Mouse (Mus musculus) gastrocnemius, postnatal 10 days (tissue): ENCODE measurements around the gene Cntnap3. TPM values are rescaled to one million over a fixed set of nuclear protein-coding genes. Genes with fewer than 3 reads are reported as not detected.
"Not testable (repeated sequence)": the region's sequence is repeated elsewhere in the genome, so short reads cannot be mapped to it uniquely, and the experiment has no call there.

Experiments used
- DNase-seq: peaks from one replicate; pipeline ENCODE4 v3.0.0; 2021; ENCODE audit warnings: mixed read lengths
- long read RNA-seq, 2 experiments: library from polyadenylated mRNA; stranded (forward); transcript quantifications; one replicate each; pipeline ENCODE4 v2.0.0; 2021
- total RNA-seq, 2 experiments: library from RNA; stranded (reverse); gene quantifications; 2 replicates each; pipeline ENCODE4 v1.2.3; 2021

Gene Cntnap3
- under 1 TPM in 1 of 2 experiments, not detected in 1; 0.02 TPM for total RNA-seq
- long read RNA-seq, experiment 1: 0 reads
- long read RNA-seq, experiment 2: 0 reads

GRCm38 (mm10) chr13:64903585-64904208 lies at the start of gene Cntnap3:
Cntnap3 (minus strand) TSS chr13:64903955.
- no peak for DNase-seq

GRCm38 (mm10) chr13:64917191-64917590 lies 13.4 kb upstream of the Cntnap3 start, which contains the start of gene Spata31:
Spata31 (plus strand) TSS chr13:64917406.
- DNase-seq: no peak

- no peak for DNase-seq
Measured at GRCm38 (mm10) chr13:64903132-64903531, 623 bp downstream of the Cntnap3 start.

- DNase-seq: no peak
Measured at GRCm38 (mm10) chr13:64865397-64865796, 38.4 kb downstream of the Cntnap3 start.

- DNase-seq: not testable (repeated sequence)
Measured at GRCm38 (mm10) chr13:64824856-64825255, 78.9 kb downstream of the Cntnap3 start.

GRCm38 (mm10) chr13:64745383-64745782 lies 158.4 kb downstream of the Cntnap3 start:
- no peak for DNase-seq

- no peak for DNase-seq
Measured at GRCm38 (mm10) chr13:64732244-64732643, 171.5 kb downstream of the Cntnap3 start.

- no peak for DNase-seq
Measured at GRCm38 (mm10) chr13:64716791-64717190, 187.0 kb downstream of the Cntnap3 start.

GRCm38 (mm10) chr13:64692463-64692862 lies 211.3 kb downstream of the Cntnap3 start:
- no peak for DNase-seq

Other genes starting within 250 kb of the Cntnap3 start
- not detected for gene Spata31, start 13.5 kb upstream of the Cntnap3 start, total RNA-seq
- gene Spata31d1c, start 129.1 kb upstream of the Cntnap3 start, total RNA-seq: not detected
- gene Prss47, start 148.8 kb upstream of the Cntnap3 start, total RNA-seq: not detected
- gene Mfsd14b, start 209.0 kb upstream of the Cntnap3 start, total RNA-seq: 10 to 100 TPM; 15.0 to 18.7 TPM
- gene Olfr465-ps1, start 234.1 kb upstream of the Cntnap3 start, total RNA-seq: not detected
- gene Olfr466, start 246.3 kb upstream of the Cntnap3 start, total RNA-seq: not detected